Mouse (Mus musculus): ENCODE measurements at regions not wholly inside any gene's neighbourhood (a gene's known extent, or its start where the extent isn't known, plus 50 kb on each side); places are given as distances from the start of the nearest gene placed in this dataset.

GRCm38 (mm10) chr2:51237451-51237850 is 88.5 kb upstream of the Rnd3 start:
- Histone ChIP-seq H3K36me3 (ENCODE audit: control insufficient read depth, insufficient read depth) (no peaks in the 10 kb centered on the region), H3ac (ENCODE audit: control insufficient read depth, insufficient read length, low read depth) (no peak overlapping the region), H3K4me3 (ENCODE audit: insufficient read depth, poor library complexity, severe bottlenecking) (no peak overlapping the region), H3K27me3 (ENCODE audit: control insufficient read depth, insufficient read depth, insufficient read length) (no peaks in the 10 kb centered on the region), H3K79me3 (ENCODE audit: low read depth) (no peaks in the 10 kb centered on the region), H3K79me2 (ENCODE audit: control insufficient read depth, insufficient read depth) (no peaks in the 10 kb centered on the region)
- TF ChIP-seq CEBPB (IDR thresholded peaks at IDR 0.05; ENCODE audit: low read depth) (no peak), MAX (IDR thresholded peaks at IDR 0.05) (no peak)

GRCm38 (mm10) chr2:51236852-51237251 is 87.9 kb upstream of the Rnd3 start:
- Histone ChIP-seq H3K79me3 (ENCODE audit: low read depth) (no peaks in the 10 kb centered on the region), H3K36me3 (ENCODE audit: control insufficient read depth, insufficient read depth) (no peaks in the 10 kb centered on the region), H3ac (ENCODE audit: control insufficient read depth, insufficient read length, low read depth) (no peak overlapping the region), H3K79me2 (ENCODE audit: control insufficient read depth, insufficient read depth) (no peaks in the 10 kb centered on the region), H3K4me3 (ENCODE audit: insufficient read depth, poor library complexity, severe bottlenecking) (no peak overlapping the region), H3K27me3 (ENCODE audit: control insufficient read depth, insufficient read depth, insufficient read length) (no peaks in the 10 kb centered on the region)
- TF ChIP-seq CTCF (IDR thresholded peaks at IDR 0.05; ENCODE audit: control insufficient read depth, insufficient read depth, insufficient read length) (no peak), CEBPB (IDR thresholded peaks at IDR 0.05; ENCODE audit: low read depth) (no peak), USF1 (IDR thresholded peaks at IDR 0.05; ENCODE audit: low read depth) (no peak), FOSL1 (IDR thresholded peaks at IDR 0.05; ENCODE audit: insufficient read depth, low read length, poor library complexity, severe bottlenecking) (no peak), MYOD1 (IDR thresholded peaks at IDR 0.05; ENCODE audit: control insufficient read depth, insufficient read length, low read depth) (no peak), MAX (IDR thresholded peaks at IDR 0.05) (no peak), MYOG (IDR thresholded peaks at IDR 0.05; ENCODE audit: control insufficient read depth, extremely low read depth, insufficient read length) (no peak)

- TF ChIP-seq CTCF (IDR thresholded peaks at IDR 0.05; ENCODE audit: control insufficient read depth, insufficient read depth, insufficient read length): no peak
- TF ChIP-seq USF1 (IDR thresholded peaks at IDR 0.05; ENCODE audit: low read depth): no peak
- TF ChIP-seq MAX (IDR thresholded peaks at IDR 0.05): no peak
- no peak for TF ChIP-seq CEBPB (IDR thresholded peaks at IDR 0.05; ENCODE audit: low read depth)
- TF ChIP-seq FOSL1 (IDR thresholded peaks at IDR 0.05; ENCODE audit: insufficient read depth, low read length, poor library complexity, severe bottlenecking): no peak
These were observed 85.5 kb upstream of the Rnd3 start for GRCm38 (mm10) chr2:51234427-51234826.

GRCm38 (mm10) chr2:51222851-51223250 is 73.9 kb upstream of the Rnd3 start:
- Histone ChIP-seq H3ac (ENCODE audit: control insufficient read depth, insufficient read length, low read depth) (no peak overlapping the region), H3K79me2 (ENCODE audit: control insufficient read depth, insufficient read depth) (no peaks in the 10 kb centered on the region), H3K27me3 (ENCODE audit: control insufficient read depth, insufficient read depth, insufficient read length) (no peaks in the 10 kb centered on the region), H3K79me3 (ENCODE audit: low read depth) (no peaks in the 10 kb centered on the region), H3K4me3 (ENCODE audit: insufficient read depth, poor library complexity, severe bottlenecking) (no peak overlapping the region), H3K36me3 (ENCODE audit: control insufficient read depth, insufficient read depth) (no peaks in the 10 kb centered on the region)
- TF ChIP-seq CEBPB (IDR thresholded peaks at IDR 0.05; ENCODE audit: low read depth) (peak; percentile 76), USF1 (IDR thresholded peaks at IDR 0.05; ENCODE audit: low read depth) (no peak), CTCF (IDR thresholded peaks at IDR 0.05; ENCODE audit: control insufficient read depth, insufficient read depth, insufficient read length) (no peak)

More at GRCm38 (mm10) chr2:51234427-51234826, 85.5 kb upstream of the Rnd3 start:
- Histone ChIP-seq H3K79me3 (ENCODE audit: low read depth) (no peaks in the 10 kb centered on the region), H3K27me3 (ENCODE audit: control insufficient read depth, insufficient read depth, insufficient read length) (no peaks in the 10 kb centered on the region), H3ac (ENCODE audit: control insufficient read depth, insufficient read length, low read depth) (no peak overlapping the region), H3K79me2 (ENCODE audit: control insufficient read depth, insufficient read depth) (no peaks in the 10 kb centered on the region), H3K4me3 (ENCODE audit: insufficient read depth, poor library complexity, severe bottlenecking) (no peak overlapping the region), H3K36me3 (ENCODE audit: control insufficient read depth, insufficient read depth) (no peaks in the 10 kb centered on the region)

- Histone ChIP-seq H3K79me2 (ENCODE audit: control insufficient read depth, insufficient read depth) (no peaks in the 10 kb centered on the region), H3K79me3 (ENCODE audit: low read depth) (no peaks in the 10 kb centered on the region), H3ac (ENCODE audit: control insufficient read depth, insufficient read length, low read depth) (no peak overlapping the region), H3K36me3 (ENCODE audit: control insufficient read depth, insufficient read depth) (no peaks in the 10 kb centered on the region), H3K4me3 (ENCODE audit: insufficient read depth, poor library complexity, severe bottlenecking) (no peak overlapping the region), H3K27me3 (ENCODE audit: control insufficient read depth, insufficient read depth, insufficient read length) (no peaks in the 10 kb centered on the region)
- TF ChIP-seq FOSL1 (IDR thresholded peaks at IDR 0.05; ENCODE audit: insufficient read depth, low read length, poor library complexity, severe bottlenecking) (no peak), USF1 (IDR thresholded peaks at IDR 0.05; ENCODE audit: low read depth) (no peak), MAX (IDR thresholded peaks at IDR 0.05) (no peak), MYOG (IDR thresholded peaks at IDR 0.05; ENCODE audit: control insufficient read depth, extremely low read depth, insufficient read length) (no peak), CTCF (IDR thresholded peaks at IDR 0.05; ENCODE audit: control insufficient read depth, insufficient read depth, insufficient read length) (no peak), MYOD1 (IDR thresholded peaks at IDR 0.05; ENCODE audit: control insufficient read depth, insufficient read length, low read depth) (no peak), CEBPB (IDR thresholded peaks at IDR 0.05; ENCODE audit: low read depth) (no peak)
These were observed 70.8 kb upstream of the Rnd3 start for GRCm38 (mm10) chr2:51219714-51220113.

GRCm38 (mm10) chr2:51207150-51208022 is 58.5 kb upstream of the Rnd3 start:
- Histone ChIP-seq H3K79me2 (ENCODE audit: control insufficient read depth, insufficient read depth) (no peaks in the 10 kb centered on the region), H3K4me3 (ENCODE audit: insufficient read depth, poor library complexity, severe bottlenecking) (no peak overlapping the region), H3ac (ENCODE audit: control insufficient read depth, insufficient read length, low read depth) (no peak overlapping the region), H3K79me3 (ENCODE audit: low read depth) (no peaks in the 10 kb centered on the region), H3K27me3 (ENCODE audit: control insufficient read depth, insufficient read depth, insufficient read length) (no peaks in the 10 kb centered on the region), H3K36me3 (ENCODE audit: control insufficient read depth, insufficient read depth) (no peaks in the 10 kb centered on the region)
- no peak for TF ChIP-seq FOSL1 (IDR thresholded peaks at IDR 0.05; ENCODE audit: insufficient read depth, low read length, poor library complexity, severe bottlenecking)
- no peak for TF ChIP-seq CTCF (IDR thresholded peaks at IDR 0.05; ENCODE audit: control insufficient read depth, insufficient read depth, insufficient read length)

Measured in C2C12 (cell line).